Mouse (Mus musculus) forebrain, embryonic 11.5 days (tissue): ENCODE measurements around the gene Ufd1. TPM values are rescaled to one million over a fixed set of nuclear protein-coding genes. Genes with fewer than 3 reads are reported as not detected.

Source experiments
- polyA plus RNA-seq: library from polyadenylated mRNA; unstranded; fragments of >200 nt; fragmentation: Nextera tagmentation; extraction: Ambion mirVana; gene quantifications from 2 replicates; pipeline ENCODE4 v1.2.1, GENCODE M21; 2014

Gene Ufd1
- polyA plus RNA-seq, 1 experiment from 2014 or later: 102 TPM

Other genes starting within 250 kb of the Ufd1 start
- 0.83 and 1.3 TPM in 2 replicates for gene Tbx1, start 221.1 kb upstream of the Ufd1 start, polyA plus RNA-seq
- gene Gp1bb, start 189.4 kb upstream of the Ufd1 start, polyA plus RNA-seq: 5.3 and 6.0 TPM in 2 replicates
- 2.8 and 3.4 TPM in 2 replicates for gene Gm49601, start 185.4 kb upstream of the Ufd1 start, polyA plus RNA-seq
- 44.2 and 48.2 TPM in 2 replicates for gene Sept5, start 181.8 kb upstream of the Ufd1 start, polyA plus RNA-seq
- 21.1 and 25.8 TPM in 2 replicates for gene Cldn5, start 34.9 kb upstream of the Ufd1 start, polyA plus RNA-seq
- gene Cdc45, start 208 bp downstream of the Ufd1 start, polyA plus RNA-seq: 75.8 and 82.0 TPM in 2 replicates
- gene 2510002D24Rik, start 24.8 kb downstream of the Ufd1 start, polyA plus RNA-seq: 23.9 and 28.2 TPM in 2 replicates
- not detected in 2 replicates for gene Gm28539, start 24.8 kb downstream of the Ufd1 start, polyA plus RNA-seq
- 99.7 and 101 TPM in 2 replicates for gene Mrpl40, start 65.1 kb downstream of the Ufd1 start, polyA plus RNA-seq
- 16.0 and 16.7 TPM in 2 replicates for gene Hira, start 65.3 kb downstream of the Ufd1 start, polyA plus RNA-seq